Mouse (Mus musculus) hematopoietic stem cell, adult 5-6 weeks (primary cell): ENCODE measurements around the gene Kcnab2. TPM values are rescaled to one million over a fixed set of nuclear protein-coding genes. Genes with fewer than 3 reads are reported as not detected.

ENCODE experiments used
- ATAC-seq, 2 experiments: fragments of 125-278 bp in 1 of 2; replicated peaks in 1 of 2; 2 replicates each; pipeline ENCODE4 v1.8.0; 2016 to 2017; ENCODE audit warnings: inconsistent platforms in 2 of 2, mild to moderate bottlenecking in 2 of 2, moderate number of reproducible peaks in 2 of 2, low read depth in 1 of 2, moderate TSS enrichment in 1 of 2; ENCODE audit not compliant: low FRiP score in 2 of 2, poor library complexity in 2 of 2, severe bottlenecking in 2 of 2, insufficient read depth in 1 of 2, low TSS enrichment in 1 of 2
- total RNA-seq: library from RNA; stranded (forward); fragments of 172-1452, 232-1000 nt; gene quantifications from 2 replicates; pipeline ENCODE4 v1.2.3, GENCODE M21; 2017

Gene Kcnab2
- total RNA-seq, 1 experiment from 2014 or later: 66.7 TPM

DNA sequence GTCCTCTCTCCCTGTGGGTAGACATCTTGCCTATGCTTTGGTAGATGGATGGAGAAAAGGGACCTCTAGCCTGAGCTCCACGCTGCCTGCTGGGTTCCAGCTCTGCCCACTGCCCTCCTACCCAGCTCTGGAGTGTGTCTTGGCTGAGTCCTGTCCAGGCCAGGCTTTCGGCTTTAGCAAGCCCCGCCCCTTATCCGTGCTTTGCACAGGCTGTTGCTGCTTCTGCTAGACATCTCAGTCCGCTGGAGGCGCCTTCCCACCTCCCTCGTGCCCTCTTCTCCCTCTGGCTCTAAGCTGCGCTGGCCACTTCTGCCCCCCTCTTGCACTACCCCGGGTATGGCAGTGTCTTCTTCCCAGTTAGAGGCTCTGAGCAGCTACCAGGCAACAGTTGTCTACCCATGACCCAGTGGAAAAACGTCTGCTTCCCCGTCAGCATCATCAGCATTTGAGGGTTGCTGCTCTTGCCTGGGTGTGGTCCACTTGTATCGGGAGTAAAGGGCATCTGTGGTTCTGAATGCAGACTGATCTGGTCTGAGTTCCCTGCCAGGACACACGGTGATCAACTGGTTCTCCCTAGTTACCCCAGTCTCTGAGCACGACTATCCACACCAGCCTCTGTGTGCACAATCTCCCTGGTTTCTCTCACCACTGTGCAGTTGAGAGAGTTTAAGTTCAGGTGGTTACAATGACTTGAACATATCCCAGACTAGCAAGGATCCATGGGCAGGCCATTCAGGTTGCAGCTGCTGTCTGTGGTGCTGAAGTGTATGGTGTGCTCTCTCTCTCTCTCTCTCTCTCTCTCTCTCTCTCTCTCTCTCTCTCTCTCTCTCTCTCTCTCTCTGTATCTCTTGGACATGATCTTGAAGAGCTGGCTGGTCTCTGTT, 126.0 kb downstream of the Kcnab2 start:
- ATAC-seq: peak in 1 of 2 experiments; percentile 17; a peak in 1 of 4 replicates

DNA sequence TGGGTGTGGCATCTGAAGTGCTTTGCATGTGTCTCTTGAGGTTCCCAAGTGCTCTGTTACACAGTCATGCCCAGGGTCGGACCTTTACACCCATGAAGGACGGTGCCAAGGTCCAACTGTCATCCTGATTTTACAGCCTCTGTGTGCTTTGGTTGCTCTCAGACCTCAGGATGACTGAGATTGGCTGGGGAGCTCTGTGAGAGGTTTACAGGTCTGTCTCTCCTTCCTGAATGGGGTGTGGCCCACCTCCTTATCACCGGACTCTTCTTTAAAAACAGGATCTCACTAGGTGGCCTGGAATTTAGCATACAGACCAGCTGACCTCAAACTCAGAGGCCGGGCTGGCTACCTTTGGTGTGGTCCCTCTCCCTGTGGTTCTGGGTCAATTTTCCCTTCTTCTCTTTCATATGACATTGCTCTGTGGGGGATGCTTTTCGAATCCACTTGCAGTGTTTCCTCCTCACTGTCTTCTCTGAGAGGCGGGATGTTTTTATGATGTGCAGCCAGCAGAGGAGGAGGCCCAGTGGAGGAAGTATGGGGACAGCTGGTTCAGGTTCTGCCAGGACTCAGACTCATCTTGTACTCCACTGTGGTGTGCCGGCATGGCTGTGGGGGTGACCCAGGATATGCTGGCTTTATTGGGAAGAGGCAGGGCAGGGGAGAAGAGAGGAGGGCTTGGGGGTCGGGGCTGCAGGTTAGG, 126.8 kb downstream of the Kcnab2 start:
- ATAC-seq: no peak

DNA sequence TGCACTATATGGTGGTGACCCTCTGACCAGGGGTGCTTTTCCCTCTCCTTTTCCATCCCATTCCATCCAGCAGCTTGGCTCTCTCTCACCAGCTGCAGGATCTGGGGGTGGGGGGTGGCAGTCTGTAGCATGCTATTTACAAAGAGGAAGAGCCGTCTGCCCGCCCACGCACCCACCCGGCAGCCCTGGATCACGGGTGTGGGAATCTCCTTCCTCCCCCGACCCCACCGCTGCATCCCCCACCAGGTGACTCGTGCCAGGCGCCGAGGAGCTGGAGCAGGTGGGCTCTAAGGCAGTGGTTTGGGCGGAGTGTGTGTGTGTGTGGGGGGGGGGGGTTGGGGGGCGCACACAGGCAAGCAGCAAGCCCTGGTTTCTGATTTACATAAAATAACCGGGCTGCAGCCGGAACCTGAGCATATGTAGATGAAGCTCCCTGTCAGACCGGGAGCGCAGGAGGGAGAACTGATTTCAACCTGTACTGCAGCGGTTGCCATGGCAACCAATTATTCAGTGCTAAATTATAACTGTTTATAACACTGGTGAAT, 127.8 kb downstream of the Kcnab2 start:
- no peak for ATAC-seq

DNA sequence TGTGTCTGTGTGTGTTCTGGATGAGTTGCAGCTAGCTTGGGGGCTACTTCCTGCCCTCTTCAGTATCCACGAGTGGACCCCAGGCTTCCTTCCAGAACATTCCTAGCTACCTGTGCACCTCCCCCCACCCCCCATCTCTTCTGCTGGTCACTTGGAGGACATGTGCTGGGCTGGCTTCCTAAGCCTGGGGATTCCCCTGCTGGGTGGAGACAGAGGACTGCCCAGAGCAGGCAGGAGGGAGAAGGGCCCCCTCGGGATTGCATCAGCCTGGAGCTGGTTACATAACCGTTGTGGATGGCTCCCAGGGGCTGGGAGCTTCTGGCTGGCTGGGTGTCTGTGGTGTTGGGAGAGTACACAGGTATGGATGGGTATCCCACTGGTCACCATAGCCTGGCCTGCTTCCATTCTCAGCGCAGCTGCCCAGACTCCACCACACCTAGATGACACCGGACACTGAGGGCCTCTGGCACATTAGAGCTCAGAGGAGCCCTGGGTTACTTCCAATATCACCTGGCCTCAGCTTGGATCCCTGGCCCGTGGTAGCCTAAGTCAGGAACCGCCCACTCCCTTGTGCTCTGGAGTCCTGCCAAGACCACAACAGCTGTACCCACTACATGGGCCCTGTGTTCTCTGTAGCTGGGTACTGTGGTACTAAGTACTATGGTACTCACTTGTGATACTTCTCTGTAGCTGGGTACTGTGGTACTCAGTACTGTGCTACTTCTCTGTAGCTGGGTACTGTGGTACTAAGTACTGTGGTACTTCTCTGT, 132.4 kb downstream of the Kcnab2 start:
- ATAC-seq: peak in 1 of 2 experiments; percentile 5; a peak in 1 of 4 replicates

DNA sequence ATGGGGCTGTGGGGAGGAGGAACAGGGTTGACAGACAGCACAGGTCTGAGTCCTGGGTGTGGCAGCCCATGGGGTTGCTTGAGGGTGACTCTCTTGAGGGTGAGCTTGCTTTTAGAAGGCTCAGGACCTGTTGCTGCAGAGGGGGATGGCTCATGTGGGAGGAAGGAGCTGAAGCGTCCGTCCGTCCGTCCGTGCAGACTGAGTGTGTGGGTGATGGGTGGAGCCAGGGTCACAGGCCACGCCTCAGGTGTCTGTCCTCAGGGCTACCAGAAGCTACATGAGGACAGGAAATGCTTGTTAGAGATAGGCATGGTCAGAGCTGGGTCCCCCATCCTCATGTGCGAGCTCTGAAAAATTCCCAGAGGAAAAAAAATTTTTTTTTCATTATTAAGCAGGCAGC, 133.0 kb downstream of the Kcnab2 start:
- no peak for ATAC-seq

DNA sequence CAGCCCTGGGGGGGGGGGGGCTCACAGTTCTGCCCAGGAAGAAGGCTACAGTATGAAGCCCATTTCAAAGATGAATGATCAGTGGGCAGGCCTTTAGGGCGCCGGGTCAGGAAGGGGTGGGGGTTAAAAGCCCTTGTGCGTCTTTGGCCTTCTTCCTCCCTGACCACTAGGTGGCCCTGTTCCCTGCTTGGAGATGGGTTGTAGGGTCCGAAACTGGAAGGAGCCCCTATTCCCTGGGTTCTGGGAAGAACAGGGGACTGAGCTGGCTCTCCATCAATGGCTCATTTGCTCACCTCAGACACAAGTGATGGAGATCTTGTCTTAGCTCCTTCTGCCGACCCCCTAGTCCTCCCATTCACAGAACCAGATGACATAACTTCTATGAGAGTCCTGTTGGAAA, 134.4 kb downstream of the Kcnab2 start:
- 0 out of 4 replicates have a peak, but pooled peaks have one; percentile 30 to 58 for ATAC-seq

Other genes starting within 250 kb of the Kcnab2 start
- not detected in 2 replicates for gene Gpr153, start 203.6 kb downstream of the Kcnab2 start, total RNA-seq
- gene Hes3, start 186.2 kb downstream of the Kcnab2 start, total RNA-seq: not detected in 2 replicates
- gene Icmt, start 180.6 kb downstream of the Kcnab2 start, total RNA-seq: 16.8 and 19.4 TPM in 2 replicates
- gene Rnf207, start 158.9 kb downstream of the Kcnab2 start, total RNA-seq: 0.35 TPM in 1 of 2 replicates, not detected in the other
- gene Rpl22, start 152.1 kb downstream of the Kcnab2 start, total RNA-seq: 2,451 and 4,877 TPM in 2 replicates
- gene Chd5, start 139.2 kb downstream of the Kcnab2 start, total RNA-seq: 0.20 TPM in 1 of 2 replicates, not detected in the other
- gene Nphp4, start 1.2 kb downstream of the Kcnab2 start, total RNA-seq: 0.35 and 2.5 TPM in 2 replicates